ENCODE assay signal across 10 mouse cellular contexts in the genomic region with DNA sequence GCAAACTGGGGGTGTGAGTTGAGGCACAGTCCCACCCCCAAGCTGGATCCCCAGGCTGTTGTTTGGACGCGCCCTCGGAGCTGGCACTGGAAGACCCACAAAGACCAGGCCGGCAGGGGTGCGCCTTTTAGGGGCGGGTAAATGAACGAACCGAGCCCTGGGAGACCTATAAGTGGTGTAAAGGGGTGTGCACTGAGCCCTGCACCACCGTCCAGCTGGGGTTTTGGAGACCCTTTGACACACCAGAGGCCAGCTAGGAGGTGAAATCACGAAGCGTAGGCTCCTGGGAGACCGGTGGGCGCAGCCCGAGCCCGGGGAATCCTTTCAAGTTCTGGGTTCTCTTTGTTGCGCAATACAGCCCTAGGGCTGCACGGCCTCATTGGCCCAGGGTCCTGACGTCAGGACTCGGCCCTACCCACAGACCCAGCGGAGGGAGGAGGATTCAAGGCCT. TPM values are rescaled to one million over a fixed set of nuclear protein-coding genes. Genes with fewer than 3 reads are reported as not detected.
DNase-seq lines count a peak whose midpoint lies in the region; ATAC-seq lines count a peak whose summit lies in the region.
"Had no signal": no experiment of that assay in that cellular context is flagged by ENCODE, and none has a peak within 500 bp of the region (broad histone marks: within the 10 kb centered on the region; RNA-seq: fewer than 3 reads in every experiment).

No protein-coding gene starts in this region.

- no peaks in the 10 kb centered on the region for H3K9me3 ChIP-seq in heart, embryonic 15.5 days (replicated peaks)
- no peaks in the 10 kb centered on the region for H3K9me3 ChIP-seq in liver, embryonic 11.5 days (ENCODE audit: control insufficient read depth, low read length)

- H3K27ac ChIP-seq in heart, embryonic 15.5 days = peak overlapping the region; percentile 93
- H3K27ac ChIP-seq in liver, embryonic 11.5 days (ENCODE audit: low read depth, low read length) = no peak overlapping the region

- WGBS in heart, embryonic 15.5 days = 4% methylated on average over 20 of the region's 20 CpGs
- 3% methylated on average over 20 of the region's 20 CpGs for WGBS in liver, embryonic 11.5 days

- peaks cover 9% of the 10 kb centered on the region for H3K27me3 ChIP-seq in heart, embryonic 15.5 days
- peaks cover 36% of the 10 kb centered on the region for H3K27me3 ChIP-seq in liver, embryonic 11.5 days (replicated peaks; ENCODE audit: control insufficient read depth, insufficient read depth, low read length)
- H3K27me3 ChIP-seq: CH12.LX had no signal

- 0 out of 2 replicates have a peak, but pooled peaks cover 3% of the 10 kb centered on the region for H3K36me3 ChIP-seq in heart, embryonic 15.5 days
- no peaks in the 10 kb centered on the region for H3K36me3 ChIP-seq in liver, embryonic 11.5 days (ENCODE audit: control insufficient read depth, insufficient read depth, low read length)

- peak overlapping the region; percentile 71 for H3K4me3 ChIP-seq in heart, embryonic 15.5 days
- H3K4me3 ChIP-seq in liver, embryonic 11.5 days (ENCODE audit: low read depth, low read length) = peak overlapping the region; percentile 53

- H3K4me2 ChIP-seq in heart, embryonic 15.5 days = peak overlapping the region; percentile 94
- peak overlapping the region; percentile 72 for H3K4me2 ChIP-seq in liver, embryonic 11.5 days

- H3K9ac ChIP-seq in heart, embryonic 15.5 days = peak overlapping the region; percentile 78
- peak overlapping the region; percentile 55 for H3K9ac ChIP-seq in liver, embryonic 11.5 days (ENCODE audit: low read depth, low read length)

- DNase-seq in embryo, embryonic 10 days (ENCODE audit: low spot score) = peak; percentile 55
- DNase-seq in embryo, embryonic 9.5 days (ENCODE audit: extremely low spot score) = no peak
- peak; percentile 65 for DNase-seq in embryo, embryonic 10.5 days (ENCODE audit: low spot score)
- peak; percentile 63 for DNase-seq in liver, embryonic 11.5 days (ENCODE audit: low spot score)
- peak; percentile 55 for DNase-seq in neural tube, embryonic 10.5 days (ENCODE audit: extremely low spot score, low spot score)
- no peak for DNase-seq in adrenal gland, postnatal 25 days
- no peak for DNase-seq in left cerebral cortex, adult 11 months (ENCODE audit: low spot score)

- H3K4me1 ChIP-seq in heart, embryonic 15.5 days (replicated peaks) = peaks cover 65% of the 10 kb centered on the region
- H3K4me1 ChIP-seq in liver, embryonic 11.5 days (replicated peaks; ENCODE audit: control insufficient read depth, insufficient read depth, low read length) = peaks cover 11% of the 10 kb centered on the region

- ATAC-seq in heart, embryonic 15.5 days (replicated peaks; ENCODE audit: insufficient number of reproducible peaks, insufficient read depth, low FRiP score, low read depth) = 0 out of 2 replicates have a peak, but pooled peaks have one; percentile 3
- ATAC-seq in liver, embryonic 11.5 days (replicated peaks; ENCODE audit: low FRiP score) = peak; percentile 40; the same call in 1 of the 2 replicates

RNA-seq across cellular contexts. Expression of a gene that starts 0.7 kb away (rescaled TPM):
- 11.2 and 13.2 TPM in 2 replicates for polyA plus RNA-seq in heart, embryonic 15.5 days (2015; fragmentation: Nextera tagmentation; extraction: Ambion mirVana)
- 1.9 and 2.2 TPM in 2 replicates for polyA plus RNA-seq in liver, embryonic 11.5 days (2014; fragmentation: Nextera tagmentation; extraction: Ambion mirVana)
- total RNA-seq in adrenal gland, postnatal 25 days (2021) = 3.1 and 3.6 TPM in 2 replicates

RNA-seq across cellular contexts. Expression of a gene that starts 16.8 kb away (rescaled TPM):
- polyA plus RNA-seq in heart, embryonic 15.5 days (2015; fragmentation: Nextera tagmentation; extraction: Ambion mirVana) = not detected in 2 replicates
- polyA plus RNA-seq in liver, embryonic 11.5 days (2014; fragmentation: Nextera tagmentation; extraction: Ambion mirVana) = not detected in 2 replicates
- total RNA-seq in adrenal gland, postnatal 25 days (2021) = not detected in 2 replicates
- total RNA-seq: neutrophil, adult 5-6 weeks had no signal

RNA-seq across cellular contexts. Expression of a gene that starts 22.3 kb away (rescaled TPM):
- polyA plus RNA-seq in heart, embryonic 15.5 days (2015; fragmentation: Nextera tagmentation; extraction: Ambion mirVana) = 15.3 and 20.3 TPM in 2 replicates
- 20.6 and 21.1 TPM in 2 replicates for polyA plus RNA-seq in liver, embryonic 11.5 days (2014; fragmentation: Nextera tagmentation; extraction: Ambion mirVana)
- total RNA-seq in adrenal gland, postnatal 25 days (2021) = 44.9 and 48.7 TPM in 2 replicates

RNA-seq across cellular contexts. Expression of a gene that starts 44.1 kb away (rescaled TPM):
- 98.4 and 103 TPM in 2 replicates for polyA plus RNA-seq in heart, embryonic 15.5 days (2015; fragmentation: Nextera tagmentation; extraction: Ambion mirVana)
- 0.53 and 0.97 TPM in 2 replicates for polyA plus RNA-seq in liver, embryonic 11.5 days (2014; fragmentation: Nextera tagmentation; extraction: Ambion mirVana)
- 1.1 TPM in 1 of 2 replicates, not detected in the other for total RNA-seq in adrenal gland, postnatal 25 days (2021)
- total RNA-seq: neutrophil, adult 5-6 weeks had no signal

RNA-seq across cellular contexts. Expression of a gene that starts 50.8 kb away (rescaled TPM):
- 180 and 243 TPM in 2 replicates for polyA plus RNA-seq in heart, embryonic 15.5 days (2015; fragmentation: Nextera tagmentation; extraction: Ambion mirVana)
- 546 and 596 TPM in 2 replicates for polyA plus RNA-seq in liver, embryonic 11.5 days (2014; fragmentation: Nextera tagmentation; extraction: Ambion mirVana)
- total RNA-seq in adrenal gland, postnatal 25 days (2021) = 458 and 532 TPM in 2 replicates

Comparison
In these comparisons a context has a peak if more than half of its experiments do, and no peak if none do; other contexts are left out.
1. DNase-seq: peak in embryo, embryonic 10 days (single experiment), embryo, embryonic 10.5 days (single experiment), liver, embryonic 11.5 days (single experiment) and neural tube, embryonic 10.5 days (single experiment); none in embryo, embryonic 9.5 days (single experiment), adrenal gland, postnatal 25 days (single experiment) and left cerebral cortex, adult 11 months (single experiment).